Mouse (Mus musculus) small intestine, adult 2 months (tissue): ENCODE measurements at regions not wholly inside any gene's neighbourhood (a gene's known extent, or its start where the extent isn't known, plus 50 kb on each side); places are given as distances from the start of the nearest gene placed in this dataset.

Experiments
- H3K27ac ChIP-seq: fragments of 200-500 bp; 2 replicates; pipeline ENCODE4 v1.5.1; 2012; ENCODE audit warnings: low read depth, low read length, control low read depth, inconsistent platforms; ENCODE audit not compliant: insufficient read depth
- H3K27me3 ChIP-seq: fragments of 200-500 bp; 2 replicates; pipeline ENCODE4 v1.6.1; 2012; ENCODE audit warnings: mild to moderate bottlenecking, moderate library complexity, low read length, inconsistent platforms; ENCODE audit not compliant: control insufficient read depth, insufficient read depth
- H3K36me3 ChIP-seq: fragments of 200-500 bp; 2 replicates; pipeline ENCODE4 v1.6.1; 2012; ENCODE audit warnings: mild to moderate bottlenecking, low read length, control low read depth, inconsistent platforms; ENCODE audit not compliant: control insufficient read depth, insufficient read depth
- H3K4me1 ChIP-seq: fragments of 200-500 bp; 2 replicates; pipeline ENCODE4 v1.6.1; 2012; ENCODE audit warnings: low read length, inconsistent platforms, mixed read lengths; ENCODE audit not compliant: control insufficient read depth, insufficient read depth, insufficient read length
- H3K4me3 ChIP-seq: fragments of 200-500 bp; 2 replicates; pipeline ENCODE4 v1.5.1; 2012; ENCODE audit warnings: low read depth, mild to moderate bottlenecking, control low read depth, inconsistent platforms, low read length, moderate library complexity
- CTCF ChIP-seq: fragments of 200-500 bp; IDR thresholded peaks from 2 replicates; pipeline ENCODE4 v1.5.1; 2012; ENCODE audit warnings: low read depth, mild to moderate bottlenecking, control low read depth, inconsistent platforms, low read length, moderate library complexity, mixed read lengths; ENCODE audit not compliant: insufficient replicate concordance, insufficient read length; ENCODE audit errors: extremely low read depth
- POLR2A ChIP-seq: fragments of 200-500 bp; IDR thresholded peaks from 2 replicates; pipeline ENCODE4 v1.6.1; 2012; ENCODE audit warnings: low read depth, mild to moderate bottlenecking, control low read depth, inconsistent platforms, low read length, moderate library complexity
- WGBS: fragments of 180-500 bp; shearing (Covaris S2); methylation state at CpG from one replicate; pipeline ENCODE4 v1.1.7; 2018; 5-methylcytosine and 5-hydroxymethylcytosine counted together

DNA sequence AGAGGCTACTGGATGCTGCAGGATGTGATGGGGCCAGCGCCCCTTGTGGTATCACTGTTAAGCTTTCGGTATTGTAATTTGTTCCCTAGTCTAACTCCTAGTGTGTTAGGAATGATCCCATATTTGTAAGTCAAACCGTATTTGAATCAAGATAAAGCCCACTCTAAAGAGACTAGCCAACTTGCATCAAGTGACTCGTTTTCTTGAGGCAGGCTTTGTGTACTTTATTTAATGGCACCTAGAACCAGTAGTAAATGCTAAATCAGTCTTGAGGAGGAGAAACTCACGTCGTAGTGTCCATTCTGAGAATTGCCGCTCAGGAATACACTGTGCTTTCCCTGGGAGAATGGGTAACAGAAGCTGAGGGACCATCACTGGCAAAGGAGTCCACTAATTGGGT is 89.9 kb upstream of the Bmp4 start:
- Histone ChIP-seq H3K27ac (no peak overlapping the region), H3K27me3 (no peaks in the 10 kb centered on the region), H3K4me1 (no peaks in the 10 kb centered on the region), H3K4me3 (no peak overlapping the region), H3K36me3 (no peaks in the 10 kb centered on the region)
- WGBS = 79% methylated on average over 7 of the region's 7 CpGs
- no peak for TF ChIP-seq POLR2A
- no peak for TF ChIP-seq CTCF

DNA sequence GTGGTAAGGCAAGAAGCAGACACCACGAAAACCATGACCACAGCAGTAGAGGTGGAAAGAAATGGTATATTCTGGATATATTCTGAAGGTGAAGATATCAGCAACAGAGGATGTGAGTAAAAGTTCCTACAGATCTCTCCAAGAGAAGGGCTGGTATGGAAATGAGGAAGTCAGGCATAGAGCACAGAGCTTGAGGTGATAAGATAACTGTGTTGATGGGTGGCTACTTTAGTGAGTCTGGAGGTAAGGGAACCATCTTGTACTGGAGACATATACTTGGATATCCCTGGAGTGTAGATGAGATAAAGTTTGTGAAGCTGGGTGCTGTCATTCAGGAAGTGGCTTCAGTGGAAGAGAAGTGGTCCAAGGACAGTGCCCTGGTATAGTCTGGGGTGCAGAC is 85.5 kb upstream of the Bmp4 start:
- Histone ChIP-seq H3K27me3 (no peaks in the 10 kb centered on the region), H3K27ac (no peak overlapping the region), H3K4me1 (no peaks in the 10 kb centered on the region), H3K4me3 (no peak overlapping the region), H3K36me3 (no peaks in the 10 kb centered on the region)
- TF ChIP-seq CTCF = no peak
- no peak for TF ChIP-seq POLR2A
- WGBS = 61% methylated on average over 1 of the region's 1 CpGs

DNA sequence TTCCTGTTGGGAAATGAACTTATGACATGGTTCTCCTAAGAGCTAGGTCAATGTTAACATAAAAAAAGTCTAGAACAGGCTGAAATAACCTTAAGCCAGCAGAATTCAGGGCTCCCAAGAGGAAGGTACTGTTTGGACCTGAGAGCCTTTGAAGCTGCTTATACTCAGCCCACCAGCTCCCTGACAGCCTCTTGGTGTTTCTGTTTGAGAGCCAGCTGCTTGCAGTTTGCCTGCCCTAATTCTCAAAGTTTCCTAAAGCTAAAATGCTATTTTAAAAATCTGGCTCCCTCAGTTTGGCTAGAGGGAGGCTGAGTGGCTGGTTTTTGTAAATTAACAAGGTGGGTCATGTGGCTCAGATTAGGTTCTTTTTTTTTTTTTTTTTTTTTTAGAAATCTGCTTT is 72.5 kb upstream of the Bmp4 start:
- no peak overlapping the region for H3K27ac ChIP-seq
- no peaks in the 10 kb centered on the region; the same call in 1 of the 2 replicates for H3K27me3 ChIP-seq
- no peak for TF ChIP-seq CTCF
- no peak for TF ChIP-seq POLR2A
- no peaks in the 10 kb centered on the region for H3K36me3 ChIP-seq
- H3K4me1 ChIP-seq = no peaks in the 10 kb centered on the region
- H3K4me3 ChIP-seq = no peak overlapping the region

DNA sequence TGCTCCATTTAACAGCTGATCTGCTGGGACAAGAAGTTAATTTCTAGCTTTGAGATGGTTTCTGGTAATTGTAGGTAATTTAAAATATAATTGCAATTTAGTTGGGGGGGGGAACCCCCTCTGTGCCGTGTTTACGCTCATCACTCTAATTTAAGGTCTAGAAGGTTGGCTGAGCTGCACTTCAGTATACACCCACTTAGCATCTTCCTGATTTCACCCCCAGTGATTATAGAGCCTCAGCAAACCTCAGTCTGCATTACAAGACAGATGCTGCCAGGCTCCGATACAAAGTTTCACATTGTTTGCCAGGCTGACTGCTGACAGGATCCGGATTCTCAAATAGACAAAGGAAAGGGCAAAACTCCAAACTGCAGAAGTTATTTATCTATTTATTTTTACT is 71.5 kb upstream of the Bmp4 start:
- H3K36me3 ChIP-seq = no peaks in the 10 kb centered on the region
- H3K27ac ChIP-seq = no peak overlapping the region
- H3K27me3 ChIP-seq = no peaks in the 10 kb centered on the region
- 82% methylated on average over 4 of the region's 4 CpGs for WGBS
- TF ChIP-seq CTCF = no peak
- no peak for TF ChIP-seq POLR2A
- no peak overlapping the region for H3K4me3 ChIP-seq
- no peaks in the 10 kb centered on the region for H3K4me1 ChIP-seq

DNA sequence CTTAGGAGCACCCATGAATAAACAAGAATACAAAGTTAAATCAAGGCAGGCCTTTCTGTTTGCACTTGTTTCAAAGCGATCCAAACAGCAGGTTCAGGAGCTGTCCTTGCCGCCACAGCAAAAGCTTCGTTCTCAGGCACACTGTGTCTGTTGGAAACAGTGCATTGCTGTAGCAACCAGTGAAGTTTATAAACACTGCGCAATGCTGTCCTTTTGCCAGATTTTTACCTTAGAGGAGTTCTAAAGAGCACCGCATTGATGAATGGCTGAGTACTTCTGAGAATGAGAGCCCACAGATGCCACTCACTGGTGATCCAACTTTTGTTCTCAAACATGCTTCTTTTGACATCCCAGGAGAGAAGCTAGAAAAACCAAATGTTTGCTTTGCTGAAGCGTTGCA is 64.0 kb upstream of the Bmp4 start:
- WGBS = 52% methylated on average over 6 of the region's 6 CpGs
- Histone ChIP-seq H3K4me1 (no peaks in the 10 kb centered on the region), H3K27ac (no peak overlapping the region), H3K4me3 (no peak overlapping the region), H3K27me3 (no peaks in the 10 kb centered on the region), H3K36me3 (no peaks in the 10 kb centered on the region)
- TF ChIP-seq CTCF (no peak), POLR2A (no peak)

DNA sequence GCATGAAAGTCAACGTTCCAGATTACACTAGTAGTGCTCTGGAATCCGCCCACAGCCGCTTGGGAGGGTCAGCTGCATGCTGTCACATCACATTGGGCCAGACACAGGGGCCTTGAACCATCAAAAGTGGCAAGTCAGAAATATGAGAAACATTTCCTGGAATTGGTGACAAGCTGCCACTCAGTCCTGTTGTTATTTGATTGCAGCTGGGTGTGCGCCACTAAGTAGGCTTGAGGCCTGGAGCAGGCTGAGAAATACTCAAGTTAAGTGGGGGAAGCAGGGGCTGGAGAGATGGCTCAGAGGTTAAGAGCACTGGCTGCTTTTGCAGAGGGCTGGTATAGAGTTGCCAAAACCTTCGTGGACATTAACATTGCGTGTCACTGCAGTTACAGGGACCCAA is 51.2 kb upstream of the Bmp4 start:
- no peaks in the 10 kb centered on the region for H3K27me3 ChIP-seq
- TF ChIP-seq CTCF (no peak), POLR2A (no peak)
- H3K27ac ChIP-seq = no peak overlapping the region
- WGBS = 86% methylated on average over 6 of the region's 6 CpGs
- no peaks in the 10 kb centered on the region for H3K4me1 ChIP-seq
- H3K4me3 ChIP-seq = no peak overlapping the region
- no peaks in the 10 kb centered on the region for H3K36me3 ChIP-seq
